Mouse (Mus musculus) stomach, postnatal 0 days (tissue): ENCODE results near the gene Slc38a1. TPM values are rescaled to one million over a fixed set of nuclear protein-coding genes. Genes with fewer than 3 reads are reported as not detected.

ENCODE experiments used
- ATAC-seq: fragments of 200-750 bp; cut with Nextera tagmentation; 2 replicates; pipeline ENCODE4 v1.8.0; 2017; ENCODE audit not compliant: low FRiP score, low TSS enrichment
- DNase-seq: peaks from one replicate; pipeline ENCODE4 v3.0.0-alpha.2; 2016; ENCODE audit warnings: low spot score
- H3K27ac ChIP-seq: fragments of 300-500 bp; sonication (generic); replicated peaks from 2 replicates; pipeline ENCODE4 v1.5.1; 2014; ENCODE audit warnings: mild to moderate bottlenecking, control low read depth
- H3K27me3 ChIP-seq: fragments of 300-500 bp; sonication (generic); 2 replicates; pipeline ENCODE4 v1.6.1; 2014; ENCODE audit warnings: low read length; ENCODE audit not compliant: control insufficient read depth, insufficient read depth
- H3K36me3 ChIP-seq: fragments of 300-500 bp; sonication (generic); 2 replicates; pipeline ENCODE4 v1.6.1; 2014; ENCODE audit warnings: low read length, mixed read lengths; ENCODE audit not compliant: control insufficient read depth, insufficient read depth
- H3K4me1 ChIP-seq: fragments of 300-500 bp; sonication (generic); replicated peaks from 2 replicates; pipeline ENCODE4 v1.6.1; 2014; ENCODE audit warnings: antibody characterized with exemption; ENCODE audit not compliant: control insufficient read depth, insufficient read depth
- H3K4me2 ChIP-seq: fragments of 300-500 bp; sonication (generic); replicated peaks from 2 replicates; pipeline ENCODE4 v1.6.1; 2014; ENCODE audit warnings: low read depth, mild to moderate bottlenecking, control low read depth, moderate library complexity
- H3K4me3 ChIP-seq: fragments of 300-500 bp; sonication (generic); 2 replicates; pipeline ENCODE4 v1.5.1; 2014; ENCODE audit warnings: low read depth, low read length, control low read depth
- H3K9ac ChIP-seq: fragments of 300-500 bp; sonication (generic); 2 replicates; pipeline ENCODE4 v1.6.1; 2014; ENCODE audit warnings: mild to moderate bottlenecking, low read length, control low read depth, mixed read lengths
- H3K9me3 ChIP-seq: fragments of 300-500 bp; sonication (generic); 2 replicates; pipeline ENCODE4 v1.6.1; 2016; ENCODE audit warnings: low read length; ENCODE audit not compliant: control insufficient read depth
- CTCF ChIP-seq: IDR thresholded peaks from 2 replicates; pipeline ENCODE4 v1.5.1; 2016; ENCODE audit warnings: antibody characterized with exemption, low read depth, mild to moderate bottlenecking, moderate library complexity
- EP300 ChIP-seq: optimal IDR thresholded peaks from 2 replicates; pipeline ENCODE3; 2016; ENCODE audit warnings: antibody characterized with exemption
- WGBS: fragments of 180-500 bp; shearing (Covaris S2); extraction: QIAGEN DNeasy Blood & Tissue Kit; methylation state at CpG from one replicate; pipeline ENCODE4 v1.1.7; 2014; 5-methylcytosine and 5-hydroxymethylcytosine counted together
- polyA plus RNA-seq: library from polyadenylated mRNA; unstranded; fragments of >200 nt; fragmentation: Nextera tagmentation; extraction: Ambion mirVana; gene quantifications from 2 replicates; pipeline ENCODE4 v1.2.1, GENCODE M21; 2015

Slc38a1 gene
- polyA plus RNA-seq, 1 experiment from 2014 or later, result 38.5 TPM

- Histone ChIP-seq H3K4me3 (no peak overlapping the region), H3K36me3 (no peaks in the 10 kb centered on the region), H3K4me1 (no peaks in the 10 kb centered on the region), H3K27ac (no peak overlapping the region), H3K9ac (no peak overlapping the region), H3K27me3 (no peaks in the 10 kb centered on the region), H3K4me2 (no peak overlapping the region), H3K9me3 (no peaks in the 10 kb centered on the region)
- DNase-seq (no peak), ATAC-seq (no peak)
- no peak for TF ChIP-seq EP300
- no peak for TF ChIP-seq CTCF
- 83% methylated on average over 8 of the region's 8 CpGs for WGBS
These were observed 100.6 kb downstream of the Slc38a1 start for GRCm38 (mm10) chr15:96542135-96542534.

GRCm38 (mm10) chr15:96537272-96537671 lies 105.4 kb downstream of the Slc38a1 start:
- 62% methylated on average over 11 of the region's 11 CpGs for WGBS
- peak; percentile 11 for TF ChIP-seq EP300
- no peak for TF ChIP-seq CTCF
- Histone ChIP-seq H3K27ac (peak overlapping the region; percentile 67), H3K9me3 (no peaks in the 10 kb centered on the region), H3K27me3 (no peaks in the 10 kb centered on the region), H3K36me3 (no peaks in the 10 kb centered on the region), H3K9ac (no peak overlapping the region), H3K4me2 (no peak overlapping the region), H3K4me3 (no peak overlapping the region), H3K4me1 (no peaks in the 10 kb centered on the region)
- peak; percentile 59; the same call in 1 of the 2 replicates for ATAC-seq
- DNase-seq, result no peak

GRCm38 (mm10) chr15:96536412-96536811 lies 106.3 kb downstream of the Slc38a1 start:
- Histone ChIP-seq H3K9me3 (no peaks in the 10 kb centered on the region), H3K27ac (no peak overlapping the region), H3K4me2 (no peak overlapping the region), H3K4me3 (no peak overlapping the region), H3K9ac (no peak overlapping the region), H3K36me3 (no peaks in the 10 kb centered on the region), H3K27me3 (no peaks in the 10 kb centered on the region), H3K4me1 (no peaks in the 10 kb centered on the region)
- TF ChIP-seq EP300 (no peak), CTCF (no peak)
- ATAC-seq (no peak), DNase-seq (no peak)
- 89% methylated on average over 7 of the region's 7 CpGs for WGBS

GRCm38 (mm10) chr15:96527686-96528085 lies 115.0 kb downstream of the Slc38a1 start:
- Histone ChIP-seq H3K9me3 (no peaks in the 10 kb centered on the region), H3K4me3 (no peak overlapping the region), H3K27ac (no peak overlapping the region), H3K4me1 (no peaks in the 10 kb centered on the region), H3K27me3 (no peaks in the 10 kb centered on the region), H3K9ac (no peak overlapping the region), H3K4me2 (no peak overlapping the region), H3K36me3 (no peaks in the 10 kb centered on the region)
- 37% methylated on average over 6 of the region's 6 CpGs for WGBS
- TF ChIP-seq CTCF (no peak), EP300 (no peak)
- ATAC-seq (no peak), DNase-seq (no peak)

GRCm38 (mm10) chr15:96524239-96524738 lies 118.4 kb downstream of the Slc38a1 start:
- 22% methylated on average over 9 of the region's 9 CpGs for WGBS
- DNase-seq (peak; percentile 36), ATAC-seq (peak; percentile 73)
- TF ChIP-seq EP300 (no peak), CTCF (no peak)
- H3K9ac ChIP-seq, result no peak overlapping the region
- no peak overlapping the region for H3K4me3 ChIP-seq
- no peaks in the 10 kb centered on the region for H3K36me3 ChIP-seq
- H3K9me3 ChIP-seq, result no peaks in the 10 kb centered on the region
- no peaks in the 10 kb centered on the region for H3K4me1 ChIP-seq
- H3K27me3 ChIP-seq, result no peaks in the 10 kb centered on the region
- no peak overlapping the region for H3K4me2 ChIP-seq
- H3K27ac ChIP-seq, result no peak overlapping the region

Other genes with a start within 250 kb of the Slc38a1 start
- 44.1 and 47.4 TPM in 2 replicates for gene Scaf11, start 182.1 kb downstream of the Slc38a1 start, polyA plus RNA-seq
- gene Slc38a2, start 56.8 kb upstream of the Slc38a1 start, polyA plus RNA-seq, result 55.3 and 63.0 TPM in 2 replicates